Mouse (Mus musculus) ovary, postnatal 10 days (tissue): ENCODE data around the gene Spns1.
"Not testable (repeated sequence)": the region's sequence is repeated elsewhere in the genome, so short reads cannot be mapped to it uniquely, and the experiment has no call there.

ENCODE experiments used
- DNase-seq: peaks from one replicate; pipeline ENCODE4 v3.0.0; 2022; ENCODE audit warnings: low spot score

The Spns1 gene

GRCm38 (mm10) chr7:126377278-126378158, at the start of gene Spns1:
TSS of gene Spns1 (minus strand) at chr7:126377450.
- peak; percentile 75 for DNase-seq

GRCm38 (mm10) chr7:126424161-126424560, 46.9 kb upstream of the Spns1 start:
- no peak for DNase-seq

GRCm38 (mm10) chr7:126421756-126422155, 44.5 kb upstream of the Spns1 start:
- DNase-seq = no peak

GRCm38 (mm10) chr7:126418496-126418895, 41.2 kb upstream of the Spns1 start:
- DNase-seq = no peak

- DNase-seq = no peak
Measured at GRCm38 (mm10) chr7:126417606-126418005, 40.4 kb upstream of the Spns1 start.

GRCm38 (mm10) chr7:126417045-126417444, 39.8 kb upstream of the Spns1 start:
- no peak for DNase-seq

- DNase-seq = no peak
Measured at GRCm38 (mm10) chr7:126416615-126417014, 39.4 kb upstream of the Spns1 start.

GRCm38 (mm10) chr7:126414725-126415124, 37.5 kb upstream of the Spns1 start, which contains the start of gene Cd19:
TSS of gene Cd19 (minus strand) at chr7:126414889.
- DNase-seq = no peak

GRCm38 (mm10) chr7:126411061-126411460, 33.8 kb upstream of the Spns1 start:
- DNase-seq = no peak

GRCm38 (mm10) chr7:126408686-126409085, 31.4 kb upstream of the Spns1 start:
- no peak for DNase-seq

- not testable (repeated sequence) for DNase-seq
Measured at GRCm38 (mm10) chr7:126402518-126402917, 25.3 kb upstream of the Spns1 start.

- peak; percentile 37 for DNase-seq
Measured at GRCm38 (mm10) chr7:126399548-126399947, 22.3 kb upstream of the Spns1 start.

- DNase-seq = no peak
Measured at GRCm38 (mm10) chr7:126397822-126398221, 20.6 kb upstream of the Spns1 start.

- no peak for DNase-seq
Measured at GRCm38 (mm10) chr7:126397221-126397620, 20.0 kb upstream of the Spns1 start.

- peak; percentile 79 for DNase-seq
Measured at GRCm38 (mm10) chr7:126396298-126397119, 19.3 kb upstream of the Spns1 start, which contains the start of gene Nfatc2ip. TSS of gene Nfatc2ip (minus strand) at chr7:126396737.

GRCm38 (mm10) chr7:126392086-126392884, 15.0 kb upstream of the Spns1 start:
- DNase-seq = not testable (repeated sequence)

- DNase-seq = no peak
Measured at GRCm38 (mm10) chr7:126388185-126388584, 10.9 kb upstream of the Spns1 start.

GRCm38 (mm10) chr7:126383565-126383964, 6.3 kb upstream of the Spns1 start:
- DNase-seq = no peak

- no peak for DNase-seq
Measured at GRCm38 (mm10) chr7:126376903-126377277, 360 bp downstream of the Spns1 start.

- no peak for DNase-seq
Measured at GRCm38 (mm10) chr7:126375012-126375411, 2.2 kb downstream of the Spns1 start.

- no peak for DNase-seq
Measured at GRCm38 (mm10) chr7:126374526-126374925, 2.7 kb downstream of the Spns1 start.

GRCm38 (mm10) chr7:126373007-126373406, 4.2 kb downstream of the Spns1 start:
- DNase-seq = no peak
